Mouse (Mus musculus) adrenal gland, adult 8-10 months (tissue): ENCODE measurements at regions not wholly inside any gene's neighbourhood (a gene's known extent, or its start where the extent isn't known, plus 50 kb on each side); places are given as distances from the start of the nearest gene placed in this dataset.
A peak's percentile ranks its signal among the peaks of the same experiment; 100 is the strongest.
"Not testable (repeated sequence)": the region's sequence is repeated elsewhere in the genome, so short reads cannot be mapped to it uniquely, and the experiment has no call there.

Experiments used
- DNase-seq: peaks from one replicate; pipeline ENCODE4 v3.0.0; 2022

- DNase-seq: no peak
These were observed 203.5 kb upstream of the Diaph2 start for GRCm38 (mm10) chrX:129546016-129546415.

GRCm38 (mm10) chrX:129547606-129548005 lies 201.9 kb upstream of the Diaph2 start:
- no peak for DNase-seq

- DNase-seq: no peak
These were observed 193.5 kb upstream of the Diaph2 start for GRCm38 (mm10) chrX:129556001-129556400.

GRCm38 (mm10) chrX:129599491-129599890 lies 150.1 kb upstream of the Diaph2 start:
- DNase-seq: no peak

GRCm38 (mm10) chrX:129607842-129608241 lies 141.7 kb upstream of the Diaph2 start:
- DNase-seq: no peak

- DNase-seq: not testable (repeated sequence)
These were observed 138.0 kb upstream of the Diaph2 start for GRCm38 (mm10) chrX:129611500-129611899.

- DNase-seq: no peak
These were observed 112.5 kb upstream of the Diaph2 start for GRCm38 (mm10) chrX:129637016-129637415.

GRCm38 (mm10) chrX:129645106-129645505 lies 104.4 kb upstream of the Diaph2 start:
- no peak for DNase-seq

GRCm38 (mm10) chrX:129656906-129657305 lies 92.6 kb upstream of the Diaph2 start:
- peak; percentile 5 for DNase-seq

GRCm38 (mm10) chrX:129690677-129691076 lies 58.9 kb upstream of the Diaph2 start:
- DNase-seq: no peak
